In the genomic region with DNA sequence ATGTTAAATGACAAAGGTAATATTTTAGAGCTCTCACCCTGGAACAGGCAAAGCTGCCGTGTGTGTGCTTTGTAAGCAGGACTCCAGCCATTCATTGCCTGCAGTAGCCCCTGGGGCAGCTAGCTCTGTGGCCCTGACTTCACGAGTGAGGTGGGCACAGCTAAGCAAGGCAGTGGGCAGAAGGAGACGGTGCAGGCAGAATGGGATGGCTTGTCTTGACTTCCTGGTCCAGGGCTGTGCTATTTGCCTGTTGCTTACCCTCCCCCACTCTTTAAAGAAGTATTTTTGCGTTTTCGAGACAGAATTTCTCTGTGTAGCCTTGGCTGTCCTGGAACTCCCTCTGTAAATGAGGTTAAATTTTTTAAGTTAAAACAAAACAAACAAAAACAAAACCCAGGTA, we compare ENCODE assay signal across 14 mouse cellular contexts. TPM values are rescaled to one million over a fixed set of nuclear protein-coding genes. Genes with fewer than 3 reads are reported as not detected.
DNase-seq lines count a peak whose midpoint lies in the region; ATAC-seq and TF ChIP-seq lines count a peak whose summit lies in the region.
"Had no signal": no experiment of that assay in that cellular context is flagged by ENCODE, and none has a peak within 500 bp of the region (broad histone marks: within the 10 kb centered on the region; RNA-seq: fewer than 3 reads in every experiment).

No protein-coding gene starts in this region.

- peaks cover 18% of the 10 kb centered on the region for H3K4me1 ChIP-seq in heart, embryonic 15.5 days (replicated peaks)
- H3K4me1 ChIP-seq in lung, postnatal 0 days (ENCODE audit: insufficient read depth, low read depth, low read length): peaks cover 5% of the 10 kb centered on the region; the same call in 1 of the 2 replicates
- H3K4me1 ChIP-seq in liver, embryonic 11.5 days (replicated peaks; ENCODE audit: control insufficient read depth, insufficient read depth, low read length): peaks cover 26% of the 10 kb centered on the region
- H3K4me1 ChIP-seq in stomach, postnatal 0 days (replicated peaks; ENCODE audit: control insufficient read depth, insufficient read depth): 0 out of 2 replicates have a peak, but pooled peaks cover 2% of the 10 kb centered on the region

- no peak overlapping the region for H3K27ac ChIP-seq in heart, embryonic 15.5 days
- H3K27ac ChIP-seq in lung, postnatal 0 days (ENCODE audit: low read length): no peak overlapping the region
- no peak overlapping the region for H3K27ac ChIP-seq in liver, embryonic 11.5 days (ENCODE audit: low read depth, low read length)
- no peak overlapping the region for H3K27ac ChIP-seq in stomach, postnatal 0 days (replicated peaks)
- H3K27ac ChIP-seq: hindbrain, embryonic 13.5 days; midbrain, embryonic 13.5 days had no signal

- 0 out of 2 replicates have a peak overlapping the region, but pooled peaks have one; percentile 19 for H3K4me3 ChIP-seq in heart, embryonic 15.5 days
- H3K4me3 ChIP-seq in lung, postnatal 0 days (ENCODE audit: low read depth, low read length): no peak overlapping the region
- H3K4me3 ChIP-seq in liver, embryonic 11.5 days (ENCODE audit: low read depth, low read length): peak overlapping the region; percentile 17
- no peak overlapping the region for H3K4me3 ChIP-seq in stomach, postnatal 0 days (ENCODE audit: low read depth, low read length)
- H3K4me3 ChIP-seq: hindbrain, embryonic 13.5 days; midbrain, embryonic 13.5 days had no signal

- H3K9ac ChIP-seq in heart, embryonic 15.5 days: no peak overlapping the region
- H3K9ac ChIP-seq in lung, postnatal 0 days (replicated peaks; ENCODE audit: low read depth): no peak overlapping the region
- H3K9ac ChIP-seq in liver, embryonic 11.5 days (ENCODE audit: low read depth, low read length): no peak overlapping the region; the same call in 1 of the 2 replicates
- no peak overlapping the region for H3K9ac ChIP-seq in stomach, postnatal 0 days (ENCODE audit: low read length)
- H3K9ac ChIP-seq: hindbrain, embryonic 13.5 days; midbrain, embryonic 13.5 days had no signal

- intact Hi-C loops in heart, postnatal 10 days (cut with DNase I): no loop called here

- peak overlapping the region; percentile 43; the same call in 1 of the 2 replicates for H3K4me2 ChIP-seq in heart, embryonic 15.5 days
- H3K4me2 ChIP-seq in lung, postnatal 0 days (replicated peaks; ENCODE audit: low read depth, low read length): 0 out of 2 replicates have a peak overlapping the region, but pooled peaks have one; percentile 36
- H3K4me2 ChIP-seq in liver, embryonic 11.5 days: peak overlapping the region; percentile 62
- H3K4me2 ChIP-seq in stomach, postnatal 0 days (replicated peaks; ENCODE audit: low read depth): peak overlapping the region; percentile 19; the same call in 1 of the 2 replicates
- H3K4me2 ChIP-seq: hindbrain, embryonic 13.5 days; midbrain, embryonic 13.5 days had no signal

- H3K36me3 ChIP-seq in heart, embryonic 15.5 days: no peaks in the 10 kb centered on the region
- no peaks in the 10 kb centered on the region for H3K36me3 ChIP-seq in lung, postnatal 0 days (ENCODE audit: insufficient read depth, low read length)
- H3K36me3 ChIP-seq in liver, embryonic 11.5 days (ENCODE audit: control insufficient read depth, insufficient read depth, low read length): no peaks in the 10 kb centered on the region
- no peaks in the 10 kb centered on the region for H3K36me3 ChIP-seq in stomach, postnatal 0 days (ENCODE audit: control insufficient read depth, insufficient read depth, low read length)
- H3K36me3 ChIP-seq: hindbrain, embryonic 13.5 days; midbrain, embryonic 13.5 days had no signal

- H3K9me3 ChIP-seq in heart, embryonic 15.5 days (replicated peaks): no peaks in the 10 kb centered on the region
- no peaks in the 10 kb centered on the region for H3K9me3 ChIP-seq in lung, postnatal 0 days (ENCODE audit: low read length)
- no peaks in the 10 kb centered on the region for H3K9me3 ChIP-seq in liver, embryonic 11.5 days (ENCODE audit: control insufficient read depth, low read length)
- no peaks in the 10 kb centered on the region for H3K9me3 ChIP-seq in stomach, postnatal 0 days (ENCODE audit: control insufficient read depth, low read length)
- H3K9me3 ChIP-seq: hindbrain, embryonic 13.5 days; midbrain, embryonic 13.5 days had no signal

- no peak for TF ChIP-seq CTCF in lung, postnatal 0 days (IDR thresholded peaks at IDR 0.05)
- TF ChIP-seq CTCF in stomach, postnatal 0 days (IDR thresholded peaks at IDR 0.05; ENCODE audit: low read depth): no peak

- no peak for TF ChIP-seq EP300 in lung, postnatal 0 days (IDR thresholded peaks at IDR 0.05)
- TF ChIP-seq EP300 in stomach, postnatal 0 days (optimal IDR thresholded peaks at IDR 0.05): no peak

- no peaks in the 10 kb centered on the region for H3K27me3 ChIP-seq in heart, embryonic 15.5 days
- no peaks in the 10 kb centered on the region for H3K27me3 ChIP-seq in lung, postnatal 0 days (replicated peaks; ENCODE audit: insufficient read depth, low read length)
- no peaks in the 10 kb centered on the region for H3K27me3 ChIP-seq in liver, embryonic 11.5 days (replicated peaks; ENCODE audit: control insufficient read depth, insufficient read depth, low read length)
- no peaks in the 10 kb centered on the region for H3K27me3 ChIP-seq in stomach, postnatal 0 days (ENCODE audit: control insufficient read depth, insufficient read depth, low read length)
- H3K27me3 ChIP-seq: hindbrain, embryonic 13.5 days; midbrain, embryonic 13.5 days had no signal

- no peak for ATAC-seq in heart, embryonic 15.5 days (replicated peaks; ENCODE audit: insufficient number of reproducible peaks, insufficient read depth, low FRiP score, low read depth)
- no peak for ATAC-seq in lung, postnatal 0 days
- ATAC-seq in liver, embryonic 11.5 days (replicated peaks; ENCODE audit: low FRiP score): no peak
- no peak for ATAC-seq in stomach, postnatal 0 days (ENCODE audit: low FRiP score, low TSS enrichment)
- ATAC-seq: midbrain, embryonic 13.5 days had no signal

- DNase-seq in heart, postnatal 10 days: no peak
- DNase-seq in lung, postnatal 0 days (ENCODE audit: low spot score): no peak
- DNase-seq in lung, postnatal 25 days (ENCODE audit: low spot score): no peak
- DNase-seq in liver, embryonic 11.5 days (ENCODE audit: low spot score): no peak
- no peak for DNase-seq in stomach, postnatal 0 days (ENCODE audit: low spot score)
- no peak for DNase-seq in B cell, adult 2 months
- DNase-seq in adipocyte (ENCODE audit: low spot score): no peak
- DNase-seq: heart, adult 11 months; layer of hippocampus, postnatal 36 days; right cerebral cortex, adult 18-20 months; thymus, postnatal 36 days had no signal

- 48% methylated on average over 5 of the region's 5 CpGs for WGBS in heart, embryonic 15.5 days
- WGBS in lung, postnatal 0 days: 40% methylated on average over 5 of the region's 5 CpGs
- WGBS in liver, embryonic 11.5 days: 31% methylated on average over 5 of the region's 5 CpGs
- WGBS in stomach, postnatal 0 days: 46% methylated on average over 5 of the region's 5 CpGs

RNA-seq across cellular contexts. Expression of gene Specc1, which starts 50.1 kb away (rescaled TPM):
- polyA plus RNA-seq in heart, embryonic 15.5 days (2015; fragmentation: Nextera tagmentation; extraction: Ambion mirVana): 11.1 and 12.9 TPM in 2 replicates
- 10 to 100 TPM; 10.5 to 15.9 TPM for total RNA-seq in heart, postnatal 10 days (2021)
- 14.7 and 18.6 TPM in 2 replicates for polyA plus RNA-seq in lung, postnatal 0 days (2015; fragmentation: Nextera tagmentation; extraction: Ambion mirVana)
- polyA plus RNA-seq in liver, embryonic 11.5 days (2014; fragmentation: Nextera tagmentation; extraction: Ambion mirVana): 23.6 and 23.7 TPM in 2 replicates
- 2.5 and 3.2 TPM in 2 replicates for polyA plus RNA-seq in stomach, postnatal 0 days (2015; fragmentation: Nextera tagmentation; extraction: Ambion mirVana)

Comparison
In these comparisons a context has a peak if more than half of its experiments do, and no peak if none do; other contexts are left out.
1. H3K4me3 ChIP-seq: peak in heart, embryonic 15.5 days (single experiment) and liver, embryonic 11.5 days (single experiment); none in lung, postnatal 0 days (single experiment) and stomach, postnatal 0 days (single experiment).
2. Peak in every context shown above with its lines, with median percentiles within 50 percentile points of each other: H3K4me2 ChIP-seq.